Mouse (Mus musculus) thymus, adult 2 months (tissue): ENCODE results near the gene Gm20388.

ENCODE experiments used
- CTCF ChIP-seq: fragments of 200-500 bp; IDR thresholded peaks from 2 replicates; pipeline ENCODE4 v1.5.1; 2012; ENCODE audit warnings: mild to moderate bottlenecking, control low read depth, low read length, moderate library complexity, borderline replicate concordance; ENCODE audit not compliant: control insufficient read depth, poor library complexity, insufficient read depth; ENCODE audit errors: extremely low read depth
- POLR2A ChIP-seq: fragments of 200-500 bp; IDR thresholded peaks from 2 replicates; pipeline ENCODE4 v1.6.1; 2012; ENCODE audit warnings: mild to moderate bottlenecking, low read length, control low read depth, moderate library complexity; ENCODE audit not compliant: control insufficient read depth, poor library complexity, insufficient read depth; ENCODE audit errors: extremely low read depth

- no peak for TF ChIP-seq POLR2A
- no peak for TF ChIP-seq CTCF
Observed at GRCm38 (mm10) chr8:121108657-121109056, 1198.0 kb downstream of the Gm20388 start.
